Mouse (Mus musculus) limb, embryonic 12.5 days (tissue): ENCODE data around the gene Lactbl1. TPM values are rescaled to one million over a fixed set of nuclear protein-coding genes. Genes with fewer than 3 reads are reported as not detected.
A peak's percentile ranks its signal among the peaks of the same experiment; 100 is the strongest.

Experiments used
- ATAC-seq: fragments of 200-750 bp; cut with Nextera tagmentation; 2 replicates; pipeline ENCODE4 v1.8.0; 2017; ENCODE audit warnings: low read depth, moderate TSS enrichment; ENCODE audit not compliant: insufficient number of reproducible peaks, insufficient read depth, low FRiP score, low TSS enrichment
- H3K27ac ChIP-seq: fragments of 300-500 bp; sonication (generic); 2 replicates; pipeline ENCODE4 v1.5.1; 2016; ENCODE audit warnings: mild to moderate bottlenecking, moderate library complexity
- H3K27me3 ChIP-seq: fragments of 300-500 bp; sonication (generic); 2 replicates; pipeline ENCODE4 v1.6.1; 2016; ENCODE audit warnings: mild to moderate bottlenecking, moderate library complexity
- H3K36me3 ChIP-seq: fragments of 300-500 bp; sonication (generic); 2 replicates; pipeline ENCODE4 v1.6.1; 2016; ENCODE audit warnings: mild to moderate bottlenecking, moderate library complexity
- H3K4me1 ChIP-seq: fragments of 300-500 bp; sonication (generic); replicated peaks from 2 replicates; pipeline ENCODE4 v1.6.1; 2016
- H3K4me2 ChIP-seq: fragments of 300-500 bp; sonication (generic); 2 replicates; pipeline ENCODE4 v1.6.1; 2016; ENCODE audit warnings: mild to moderate bottlenecking, moderate library complexity
- H3K4me3 ChIP-seq: fragments of 300-500 bp; sonication (generic); replicated peaks from 2 replicates; pipeline ENCODE4 v1.5.1; 2016; ENCODE audit warnings: mild to moderate bottlenecking
- H3K9ac ChIP-seq: fragments of 300-500 bp; sonication (generic); replicated peaks from 2 replicates; pipeline ENCODE4 v1.6.1; 2016; ENCODE audit warnings: mild to moderate bottlenecking, moderate library complexity
- H3K9me3 ChIP-seq: fragments of 300-500 bp; sonication (generic); 2 replicates; pipeline ENCODE4 v1.6.1; 2016; ENCODE audit warnings: mild to moderate bottlenecking, moderate library complexity
- WGBS: fragments of 180-500 bp; shearing (Covaris S2); methylation state at CpG from one replicate; pipeline ENCODE4 v1.1.7; 2016; 5-methylcytosine and 5-hydroxymethylcytosine counted together
- polyA plus RNA-seq: library from polyadenylated mRNA; unstranded; fragments of >200 nt; fragmentation: Nextera tagmentation; extraction: Ambion mirVana; gene quantifications from 2 replicates; pipeline ENCODE4 v1.2.1, GENCODE M21; 2016

Lactbl1 gene
- polyA plus RNA-seq, 1 experiment from 2014 or later = not detected

DNA sequence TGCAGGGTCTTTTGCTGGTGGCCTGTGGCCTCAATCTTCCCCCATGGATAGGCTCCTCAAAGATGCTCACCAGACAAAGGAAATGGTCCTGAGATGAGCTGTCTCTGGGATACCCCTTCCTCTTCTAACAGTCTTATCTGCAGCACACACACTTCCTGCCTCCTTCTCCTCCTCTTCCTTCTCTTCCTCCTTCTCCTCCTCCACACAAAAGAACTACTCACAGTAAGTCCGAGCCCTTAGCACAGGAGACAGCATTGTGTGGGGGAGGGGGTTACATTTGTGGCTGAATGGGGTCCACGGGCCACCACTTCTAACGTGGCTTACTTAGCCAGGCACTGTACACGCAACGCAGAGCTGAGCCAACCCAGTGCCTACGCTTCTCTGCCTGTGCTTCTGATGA is 30.6 kb downstream of the Lactbl1 start:
- WGBS = 78% methylated on average over 6 of the region's 6 CpGs
- H3K27ac ChIP-seq = no peak overlapping the region
- H3K4me3 ChIP-seq = no peak overlapping the region
- peaks cover 15% of the 10 kb centered on the region for H3K4me1 ChIP-seq
- H3K4me2 ChIP-seq = no peak overlapping the region
- 0 out of 2 replicates have a peak, but pooled peaks cover 4% of the 10 kb centered on the region for H3K27me3 ChIP-seq
- peaks cover 42% of the 10 kb centered on the region for H3K36me3 ChIP-seq
- H3K9ac ChIP-seq = no peak overlapping the region
- ATAC-seq = no peak
- no peaks in the 10 kb centered on the region for H3K9me3 ChIP-seq

DNA sequence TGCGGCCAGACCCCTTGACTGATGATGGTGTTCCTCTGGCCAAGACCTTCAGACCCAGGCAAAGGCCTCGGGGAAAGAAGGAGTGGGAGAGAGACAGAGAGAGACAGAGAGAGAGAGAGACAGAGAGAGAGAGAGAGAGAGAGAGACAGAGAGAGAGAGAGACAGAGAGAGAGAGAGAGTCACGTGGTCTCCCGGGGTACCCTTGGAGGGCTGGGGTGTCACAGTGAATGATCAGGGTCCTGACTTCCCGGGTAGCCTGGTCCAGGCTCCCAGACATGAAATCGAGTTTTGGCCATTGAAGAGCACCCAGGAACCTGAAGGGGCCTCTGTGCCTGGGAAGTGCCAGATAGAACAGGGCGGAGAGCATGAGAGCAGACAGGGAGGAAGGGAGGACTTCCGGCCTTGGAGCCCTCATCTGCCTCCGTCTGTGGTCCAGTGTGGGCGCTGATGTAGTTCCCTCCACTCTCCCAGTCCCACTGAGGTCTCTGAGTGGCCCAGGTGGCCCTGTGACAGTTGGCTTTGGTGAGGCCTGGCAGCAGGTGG is 31.3 kb downstream of the Lactbl1 start:
- peaks cover 11% of the 10 kb centered on the region for H3K4me1 ChIP-seq
- H3K4me2 ChIP-seq = no peak overlapping the region
- no peak overlapping the region for H3K27ac ChIP-seq
- WGBS = 88% methylated on average over 10 of the region's 10 CpGs
- H3K27me3 ChIP-seq = 0 out of 2 replicates have a peak, but pooled peaks cover 4% of the 10 kb centered on the region
- ATAC-seq = no peak
- H3K36me3 ChIP-seq = peaks cover 49% of the 10 kb centered on the region
- no peak overlapping the region for H3K9ac ChIP-seq
- H3K4me3 ChIP-seq = no peak overlapping the region
- no peaks in the 10 kb centered on the region for H3K9me3 ChIP-seq

DNA sequence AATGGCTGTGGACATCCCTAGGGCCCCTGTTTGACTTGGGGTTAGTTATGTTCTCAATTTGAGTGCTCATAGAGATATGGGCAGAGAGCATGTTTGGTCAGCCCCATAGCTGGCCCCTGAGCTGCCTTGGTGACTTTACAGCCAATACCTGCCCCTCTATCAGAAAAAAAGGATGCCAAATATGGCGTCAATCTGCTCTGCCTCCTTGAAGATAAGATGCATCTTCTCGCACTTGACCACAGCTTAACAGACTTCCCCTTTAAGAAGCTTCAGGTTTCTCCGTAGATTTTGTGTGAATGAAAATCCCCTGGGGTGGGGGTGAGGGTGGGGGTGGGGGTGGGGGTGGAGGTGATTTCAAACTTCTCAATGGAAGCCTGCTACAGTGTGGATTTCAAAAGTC is 35.5 kb downstream of the Lactbl1 start:
- H3K4me3 ChIP-seq = no peak overlapping the region
- H3K36me3 ChIP-seq = peaks cover 74% of the 10 kb centered on the region
- H3K4me2 ChIP-seq = no peak overlapping the region
- WGBS = 80% methylated on average over 3 of the region's 3 CpGs
- no peak for ATAC-seq
- no peak overlapping the region for H3K27ac ChIP-seq
- no peak overlapping the region for H3K9ac ChIP-seq
- H3K27me3 ChIP-seq = no peaks in the 10 kb centered on the region
- no peaks in the 10 kb centered on the region for H3K9me3 ChIP-seq
- H3K4me1 ChIP-seq = no peaks in the 10 kb centered on the region

DNA sequence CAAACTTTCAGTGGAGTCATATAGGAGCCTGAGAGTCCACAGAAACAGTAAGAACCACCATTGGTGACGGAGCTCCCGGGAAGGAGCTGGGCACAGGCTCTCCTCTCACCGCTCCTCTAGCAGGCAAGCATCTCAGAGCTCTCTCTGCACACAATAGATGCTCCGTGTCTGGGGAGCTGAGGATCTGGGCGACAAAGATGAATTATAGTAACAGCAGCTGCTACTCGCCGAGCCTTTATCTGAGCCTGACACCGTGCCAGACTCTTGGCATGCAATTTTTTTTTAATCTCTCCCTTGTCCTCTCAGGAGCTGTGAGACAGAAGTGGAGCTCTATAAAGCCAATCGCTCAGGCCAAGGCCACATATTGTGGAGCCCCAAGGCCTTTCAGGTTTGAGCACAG is 42.6 kb downstream of the Lactbl1 start:
- 82% methylated on average over 9 of the region's 9 CpGs for WGBS
- Histone ChIP-seq H3K9ac (no peak overlapping the region), H3K9me3 (peaks cover 11% of the 10 kb centered on the region), H3K4me1 (no peaks in the 10 kb centered on the region), H3K4me3 (no peak overlapping the region), H3K4me2 (no peak overlapping the region), H3K36me3 (peaks cover 35% of the 10 kb centered on the region), H3K27ac (no peak overlapping the region), H3K27me3 (no peaks in the 10 kb centered on the region)
- ATAC-seq = no peak

DNA sequence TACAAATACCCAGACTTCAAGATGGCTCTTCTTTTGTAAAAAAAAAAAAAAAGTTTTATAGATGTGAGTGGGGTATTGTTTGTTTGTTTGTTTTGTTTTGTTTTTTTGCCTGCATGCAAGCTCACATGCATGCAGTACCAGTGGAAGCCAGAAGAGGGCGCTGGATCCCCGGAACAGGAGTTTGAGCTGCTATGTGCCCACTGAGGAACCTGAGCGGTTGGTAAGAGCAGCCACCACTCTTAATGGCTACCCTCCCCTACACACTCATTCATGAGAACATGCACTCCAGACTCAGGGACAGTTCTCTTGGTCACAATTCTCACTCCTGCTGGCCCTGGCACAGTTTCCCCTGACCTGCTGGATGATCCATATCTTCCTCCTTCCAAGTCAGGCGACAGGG is 43.6 kb downstream of the Lactbl1 start:
- ATAC-seq = no peak
- WGBS = 64% methylated on average over 4 of the region's 4 CpGs
- Histone ChIP-seq H3K4me1 (no peaks in the 10 kb centered on the region), H3K9me3 (peaks cover 11% of the 10 kb centered on the region), H3K27ac (no peak overlapping the region), H3K4me2 (no peak overlapping the region), H3K9ac (no peak overlapping the region), H3K4me3 (no peak overlapping the region), H3K36me3 (peaks cover 32% of the 10 kb centered on the region), H3K27me3 (no peaks in the 10 kb centered on the region)

DNA sequence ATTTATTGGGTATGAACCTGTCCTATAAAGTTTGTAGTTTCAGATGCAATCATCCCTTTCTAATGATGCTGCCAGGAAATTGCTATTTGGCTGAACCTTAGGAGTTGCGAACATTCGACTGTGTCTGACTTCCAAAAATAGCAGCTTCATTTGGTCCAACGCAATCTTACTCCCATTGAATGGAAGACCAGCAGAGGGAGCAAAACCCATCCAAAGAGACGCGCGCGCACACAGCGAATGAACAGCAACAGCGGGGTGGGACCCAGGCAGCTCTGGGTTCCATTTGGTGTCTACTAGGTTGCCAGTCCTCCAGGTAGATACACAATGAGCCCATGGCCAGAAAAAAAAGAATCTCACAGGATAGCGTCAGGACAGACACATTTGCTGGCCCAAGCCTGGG is 45.3 kb downstream of the Lactbl1 start:
- WGBS = 74% methylated on average over 10 of the region's 10 CpGs
- H3K36me3 ChIP-seq = peaks cover 42% of the 10 kb centered on the region
- no peak for ATAC-seq
- no peak overlapping the region for H3K4me2 ChIP-seq
- H3K27ac ChIP-seq = no peak overlapping the region
- H3K4me1 ChIP-seq = no peaks in the 10 kb centered on the region
- no peak overlapping the region for H3K9ac ChIP-seq
- no peak overlapping the region for H3K4me3 ChIP-seq
- H3K9me3 ChIP-seq = peaks cover 11% of the 10 kb centered on the region
- no peaks in the 10 kb centered on the region for H3K27me3 ChIP-seq

DNA sequence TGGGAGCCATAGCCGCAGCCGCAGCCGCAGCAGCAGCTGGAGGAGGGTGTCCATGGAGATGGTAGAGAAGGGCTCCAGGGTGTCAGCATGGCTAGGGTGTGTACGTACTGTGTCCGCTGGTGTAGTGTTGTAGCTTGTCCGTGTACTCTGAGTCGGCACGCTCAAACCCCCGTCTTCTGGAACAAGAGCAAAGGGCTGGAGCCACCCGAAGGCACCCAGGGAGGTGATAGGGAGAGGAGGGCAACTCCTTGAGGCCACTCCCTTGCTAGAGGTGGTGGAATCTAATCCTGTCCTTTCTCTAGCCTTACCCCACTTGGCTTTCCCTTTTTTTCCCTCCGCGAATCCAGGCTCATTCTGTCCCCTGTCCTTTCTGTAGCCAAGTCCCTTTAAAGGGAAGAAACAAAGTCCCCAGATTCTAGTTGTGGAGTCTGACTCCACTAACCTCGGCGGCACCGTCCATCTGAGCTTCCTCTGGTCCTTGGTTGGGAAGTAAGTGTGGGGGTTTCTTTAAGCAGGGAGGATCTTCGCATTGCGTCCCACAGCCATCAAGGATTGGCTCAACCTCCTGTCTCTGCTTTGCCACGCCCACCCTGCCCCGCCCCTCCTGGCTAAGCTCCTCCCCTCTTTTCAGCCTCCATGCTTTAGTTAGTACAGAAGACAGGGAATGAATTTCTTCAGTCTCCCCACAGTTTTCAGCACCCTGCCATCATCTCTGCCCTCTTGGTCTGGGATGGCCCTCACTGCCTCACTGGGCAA is 50.1 kb downstream of the Lactbl1 start:
- H3K9ac ChIP-seq = no peak overlapping the region
- no peak overlapping the region for H3K4me3 ChIP-seq
- peaks cover 46% of the 10 kb centered on the region for H3K36me3 ChIP-seq
- H3K9me3 ChIP-seq = no peaks in the 10 kb centered on the region
- no peak overlapping the region for H3K27ac ChIP-seq
- H3K27me3 ChIP-seq = no peaks in the 10 kb centered on the region
- H3K4me2 ChIP-seq = no peak overlapping the region
- H3K4me1 ChIP-seq = no peaks in the 10 kb centered on the region
- ATAC-seq = no peak
- 92% methylated on average over 19 of the region's 19 CpGs for WGBS

DNA sequence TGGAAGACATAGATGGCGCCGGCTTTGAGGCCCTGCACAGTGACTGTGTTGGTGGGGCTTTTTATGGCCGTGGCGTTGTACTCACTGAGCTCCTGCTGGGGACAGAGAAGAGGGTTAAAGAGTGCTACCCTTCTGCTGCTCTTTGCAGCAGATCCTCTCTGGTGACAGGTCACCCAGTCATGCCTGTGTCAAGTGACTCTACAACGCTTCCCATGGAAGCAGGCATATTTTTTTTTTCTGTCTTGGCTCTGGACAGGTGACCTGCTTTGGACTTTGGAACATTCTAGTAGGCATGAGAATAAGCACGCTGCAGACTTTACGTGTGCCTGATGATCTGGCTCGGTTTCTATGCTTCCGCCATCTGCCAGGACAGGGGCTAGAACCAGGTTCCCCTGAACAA is 53.0 kb downstream of the Lactbl1 start:
- peaks cover 42% of the 10 kb centered on the region for H3K36me3 ChIP-seq
- WGBS = 88% methylated on average over 9 of the region's 9 CpGs
- H3K9me3 ChIP-seq = no peaks in the 10 kb centered on the region
- H3K27me3 ChIP-seq = no peaks in the 10 kb centered on the region
- 0 out of 2 replicates have a peak, but pooled peaks cover 4% of the 10 kb centered on the region for H3K4me1 ChIP-seq
- H3K9ac ChIP-seq = no peak overlapping the region
- H3K27ac ChIP-seq = no peak overlapping the region
- H3K4me2 ChIP-seq = no peak overlapping the region
- no peak for ATAC-seq
- H3K4me3 ChIP-seq = no peak overlapping the region

DNA sequence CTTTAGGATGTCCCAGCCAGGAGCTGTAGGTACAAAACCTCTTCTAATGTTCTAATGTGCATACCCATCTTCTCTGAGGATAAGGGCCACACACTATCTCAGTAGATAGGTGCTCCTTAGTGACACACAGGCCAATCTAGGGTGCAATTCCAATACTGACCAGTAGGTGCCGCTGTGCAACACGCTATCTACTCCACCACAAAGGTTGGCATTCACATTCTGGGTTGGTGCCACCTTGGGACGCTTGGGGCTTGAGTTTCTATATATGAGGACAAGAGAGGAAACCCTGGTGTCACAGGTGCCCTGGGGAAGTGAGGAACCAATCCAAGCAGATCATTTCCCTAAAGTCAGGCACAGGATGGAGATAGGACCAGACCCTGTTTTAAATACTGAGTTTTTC is 56.1 kb downstream of the Lactbl1 start:
- Histone ChIP-seq H3K9me3 (no peaks in the 10 kb centered on the region), H3K4me1 (peaks cover 14% of the 10 kb centered on the region), H3K27ac (no peak overlapping the region), H3K36me3 (peaks cover 21% of the 10 kb centered on the region), H3K4me2 (no peak overlapping the region), H3K9ac (no peak overlapping the region), H3K27me3 (no peaks in the 10 kb centered on the region), H3K4me3 (no peak overlapping the region)
- no peak for ATAC-seq
- 5% methylated on average over 3 of the region's 3 CpGs for WGBS

DNA sequence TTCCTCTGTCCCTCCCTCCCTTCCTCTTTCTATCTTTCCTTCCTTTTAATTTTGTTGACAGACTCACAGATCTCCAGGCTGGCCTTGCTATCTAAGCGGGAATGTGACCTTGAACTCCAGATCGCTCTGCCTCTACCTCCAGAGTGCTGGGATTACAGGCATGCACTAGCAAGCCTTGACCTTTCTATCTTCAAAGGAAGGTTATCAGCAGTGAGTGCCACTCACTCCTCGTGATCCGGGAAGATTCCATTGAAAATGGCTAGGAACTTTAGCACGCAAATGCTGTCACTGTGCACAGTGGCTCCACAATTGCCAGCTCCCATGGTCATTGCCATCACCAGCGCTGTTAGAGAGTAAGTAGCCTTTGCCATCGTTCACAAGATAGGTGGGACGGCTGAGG is 56.8 kb downstream of the Lactbl1 start:
- Histone ChIP-seq H3K4me1 (peaks cover 14% of the 10 kb centered on the region), H3K9me3 (no peaks in the 10 kb centered on the region), H3K4me3 (no peak overlapping the region), H3K4me2 (no peak overlapping the region), H3K36me3 (peaks cover 20% of the 10 kb centered on the region), H3K27me3 (no peaks in the 10 kb centered on the region), H3K27ac (no peak overlapping the region), H3K9ac (no peak overlapping the region)
- 70% methylated on average over 8 of the region's 8 CpGs for WGBS
- ATAC-seq = no peak

DNA sequence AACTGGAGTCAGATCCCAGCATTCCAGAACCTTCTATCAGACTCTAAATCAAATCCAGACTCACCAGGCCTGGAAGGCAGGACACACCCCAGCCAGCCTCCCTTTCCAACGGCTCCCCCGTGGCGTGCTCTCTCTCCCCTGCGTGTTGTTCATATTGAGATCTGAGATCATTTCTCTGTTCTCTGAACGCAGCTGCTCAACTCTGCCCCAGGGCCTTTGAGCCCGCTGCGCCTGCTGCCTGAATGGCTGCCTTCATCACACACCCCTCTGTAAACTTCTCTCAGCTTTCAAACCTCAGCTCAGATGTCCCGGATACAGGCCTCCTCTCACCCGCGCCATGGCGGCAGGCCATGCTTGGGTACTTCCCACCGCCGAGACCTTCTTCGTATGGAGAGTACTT is 58.2 kb downstream of the Lactbl1 start:
- WGBS = 68% methylated on average over 14 of the region's 14 CpGs
- no peak overlapping the region for H3K4me3 ChIP-seq
- H3K4me1 ChIP-seq = peaks cover 25% of the 10 kb centered on the region
- H3K27me3 ChIP-seq = no peaks in the 10 kb centered on the region
- no peak overlapping the region for H3K9ac ChIP-seq
- H3K27ac ChIP-seq = peak overlapping the region; percentile 59; the same call in 1 of the 2 replicates
- no peak for ATAC-seq
- peaks cover 12% of the 10 kb centered on the region for H3K36me3 ChIP-seq
- H3K4me2 ChIP-seq = no peak overlapping the region
- H3K9me3 ChIP-seq = no peaks in the 10 kb centered on the region

DNA sequence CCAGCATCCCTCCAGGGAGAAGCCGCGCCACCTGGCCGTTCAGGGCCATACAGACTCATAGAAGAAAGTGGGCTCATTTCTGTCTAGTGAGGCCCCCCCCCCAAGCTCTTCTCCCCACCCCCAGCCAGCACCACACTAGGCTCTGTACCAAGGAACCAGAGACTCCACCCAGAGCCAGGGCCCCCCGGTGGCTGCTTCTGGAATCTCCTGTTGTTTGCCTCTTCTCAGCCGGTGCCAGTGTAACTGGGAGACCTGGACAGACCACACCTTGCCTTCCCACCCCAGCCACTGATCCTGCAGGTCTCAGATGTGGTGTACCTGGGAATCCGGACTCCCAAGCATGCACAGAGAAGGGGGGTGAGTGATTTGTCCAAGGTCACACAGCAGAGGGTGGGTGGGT is 62.1 kb downstream of the Lactbl1 start:
- Histone ChIP-seq H3K27ac (no peak overlapping the region), H3K27me3 (no peaks in the 10 kb centered on the region), H3K4me1 (peaks cover 36% of the 10 kb centered on the region), H3K4me3 (no peak overlapping the region), H3K4me2 (no peak overlapping the region), H3K36me3 (peaks cover 15% of the 10 kb centered on the region), H3K9ac (no peak overlapping the region), H3K9me3 (no peaks in the 10 kb centered on the region)
- 73% methylated on average over 4 of the region's 6 CpGs for WGBS
- 0 out of 2 replicates have a peak, but pooled peaks have one; percentile 30 for ATAC-seq
